Mouse (Mus musculus) neural tube, embryonic 13.5 days (tissue): ENCODE measurements around the gene Apol6. TPM values are rescaled to one million over a fixed set of nuclear protein-coding genes. Genes with fewer than 3 reads are reported as not detected.

ENCODE experiments used
- ATAC-seq: fragments of 200-750 bp; cut with Nextera tagmentation; 2 replicates; pipeline ENCODE4 v1.8.0; 2017; ENCODE audit warnings: low read depth, mild to moderate bottlenecking, moderate TSS enrichment, moderate library complexity
- H3K27ac ChIP-seq: fragments of 300-500 bp; sonication (generic); replicated peaks from 2 replicates; pipeline ENCODE4 v1.5.1; 2015; ENCODE audit warnings: moderate library complexity, mild to moderate bottlenecking, inconsistent platforms
- H3K27me3 ChIP-seq: fragments of 300-500 bp; sonication (generic); 2 replicates; pipeline ENCODE4 v1.6.1; 2015; ENCODE audit warnings: mild to moderate bottlenecking, inconsistent platforms
- H3K36me3 ChIP-seq: fragments of 300-500 bp; sonication (generic); 2 replicates; pipeline ENCODE4 v1.6.1; 2015; ENCODE audit warnings: mild to moderate bottlenecking, inconsistent platforms
- H3K4me1 ChIP-seq: fragments of 300-500 bp; sonication (generic); replicated peaks from 2 replicates; pipeline ENCODE4 v1.6.1; 2015; ENCODE audit warnings: inconsistent platforms
- H3K4me2 ChIP-seq: fragments of 300-500 bp; sonication (generic); 2 replicates; pipeline ENCODE4 v1.6.1; 2015; ENCODE audit warnings: inconsistent platforms, mild to moderate bottlenecking, moderate library complexity
- H3K4me3 ChIP-seq: fragments of 300-500 bp; sonication (generic); 2 replicates; pipeline ENCODE4 v1.5.1; 2015; ENCODE audit warnings: mild to moderate bottlenecking, inconsistent platforms
- H3K9ac ChIP-seq: fragments of 300-500 bp; sonication (generic); 2 replicates; pipeline ENCODE4 v1.6.1; 2015; ENCODE audit warnings: moderate library complexity, mild to moderate bottlenecking, inconsistent platforms
- H3K9me3 ChIP-seq: fragments of 300-500 bp; sonication (generic); 2 replicates; pipeline ENCODE4 v1.6.1; 2016; ENCODE audit warnings: inconsistent platforms
- WGBS: fragments of 180-500 bp; shearing (Covaris S2); methylation state at CpG from one replicate; pipeline ENCODE4 v1.1.7; 2015; 5-methylcytosine and 5-hydroxymethylcytosine counted together
- polyA plus RNA-seq: library from polyadenylated mRNA; unstranded; fragments of >200 nt; fragmentation: Nextera tagmentation; extraction: Ambion mirVana; gene quantifications from 2 replicates; pipeline ENCODE4 v1.2.1, GENCODE M21; 2015

Gene Apol6
- polyA plus RNA-seq, 1 experiment from 2014 or later, result not detected

GRCm38 (mm10) chr15:77095216-77095615 is 50.7 kb downstream of the Apol6 start:
- no peak overlapping the region for H3K4me2 ChIP-seq
- no peak overlapping the region for H3K4me3 ChIP-seq
- WGBS, result 98% methylated on average over 1 of the region's 1 CpGs
- no peak for ATAC-seq
- no peak overlapping the region for H3K9ac ChIP-seq
- H3K27me3 ChIP-seq, result no peaks in the 10 kb centered on the region
- H3K27ac ChIP-seq, result no peak overlapping the region
- peaks cover under 1% of the 10 kb centered on the region; the same call in 1 of the 2 replicates for H3K4me1 ChIP-seq
- H3K36me3 ChIP-seq, result peaks cover 76% of the 10 kb centered on the region
- no peaks in the 10 kb centered on the region for H3K9me3 ChIP-seq

DNA sequence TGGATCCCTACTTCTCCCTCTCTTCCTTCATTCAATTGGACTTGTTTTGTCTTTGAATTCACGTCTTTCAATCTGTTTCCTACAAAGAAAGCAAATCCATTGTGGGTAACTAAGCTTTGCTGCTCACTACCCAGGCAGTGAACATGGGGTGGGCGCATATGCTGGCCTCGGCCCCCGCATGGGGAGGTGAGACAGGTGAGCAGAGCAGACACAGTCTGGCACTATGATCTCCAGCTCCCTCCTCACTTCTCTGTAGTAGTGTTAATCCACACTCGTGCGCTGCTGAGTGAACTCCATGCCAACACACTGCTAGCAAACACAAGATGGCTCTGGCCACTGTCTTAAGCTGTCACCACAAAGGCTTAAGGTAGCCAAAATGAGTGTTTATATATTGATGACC is 52.8 kb downstream of the Apol6 start:
- H3K9ac ChIP-seq, result no peak overlapping the region
- H3K4me2 ChIP-seq, result no peak overlapping the region
- H3K36me3 ChIP-seq, result peaks cover 78% of the 10 kb centered on the region
- no peak overlapping the region for H3K4me3 ChIP-seq
- WGBS, result 88% methylated on average over 6 of the region's 6 CpGs
- H3K9me3 ChIP-seq, result no peaks in the 10 kb centered on the region
- no peaks in the 10 kb centered on the region for H3K27me3 ChIP-seq
- no peak for ATAC-seq
- H3K27ac ChIP-seq, result no peak overlapping the region
- H3K4me1 ChIP-seq, result no peaks in the 10 kb centered on the region

DNA sequence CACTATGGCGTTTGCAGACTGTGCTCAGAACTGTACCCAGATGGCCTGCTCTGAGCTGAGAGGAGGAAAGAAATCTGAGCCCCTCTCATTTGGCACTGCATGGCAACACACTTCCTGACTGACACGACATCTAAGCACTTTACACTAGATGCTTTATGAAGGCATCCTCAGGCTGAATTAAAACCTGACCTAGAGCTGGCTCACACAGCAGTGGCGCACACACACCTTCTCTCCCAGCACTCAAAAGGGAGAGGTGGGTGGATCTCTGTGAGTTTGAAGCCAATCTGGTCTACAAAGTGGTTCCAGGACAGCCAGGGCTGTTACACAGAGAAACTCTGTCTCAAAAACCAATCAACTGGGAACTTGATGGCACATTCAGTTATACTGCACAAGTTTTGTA is 55.2 kb downstream of the Apol6 start:
- H3K4me1 ChIP-seq, result peaks cover 8% of the 10 kb centered on the region
- H3K27me3 ChIP-seq, result no peaks in the 10 kb centered on the region
- no peak overlapping the region for H3K9ac ChIP-seq
- no peaks in the 10 kb centered on the region for H3K9me3 ChIP-seq
- no peak overlapping the region for H3K27ac ChIP-seq
- H3K4me3 ChIP-seq, result no peak overlapping the region
- WGBS, result 69% methylated on average over 3 of the region's 3 CpGs
- no peak for ATAC-seq
- H3K36me3 ChIP-seq, result peaks cover 65% of the 10 kb centered on the region
- H3K4me2 ChIP-seq, result no peak overlapping the region

GRCm38 (mm10) chr15:77102685-77103084 is 58.2 kb downstream of the Apol6 start:
- H3K27me3 ChIP-seq, result no peaks in the 10 kb centered on the region
- peaks cover 56% of the 10 kb centered on the region for H3K36me3 ChIP-seq
- H3K27ac ChIP-seq, result no peak overlapping the region
- H3K4me2 ChIP-seq, result no peak overlapping the region
- WGBS, result 67% methylated on average over 5 of the region's 5 CpGs
- no peaks in the 10 kb centered on the region for H3K9me3 ChIP-seq
- no peak for ATAC-seq
- H3K4me1 ChIP-seq, result peaks cover 16% of the 10 kb centered on the region
- H3K4me3 ChIP-seq, result no peak overlapping the region
- H3K9ac ChIP-seq, result no peak overlapping the region

GRCm38 (mm10) chr15:77104349-77105158 is 60.0 kb downstream of the Apol6 start:
- WGBS, result 58% methylated on average over 10 of the region's 10 CpGs
- no peaks in the 10 kb centered on the region for H3K27me3 ChIP-seq
- H3K4me1 ChIP-seq, result peaks cover 16% of the 10 kb centered on the region
- H3K4me2 ChIP-seq, result no peak overlapping the region
- no peak overlapping the region for H3K4me3 ChIP-seq
- H3K36me3 ChIP-seq, result peaks cover 49% of the 10 kb centered on the region
- ATAC-seq, result no peak
- no peak overlapping the region for H3K9ac ChIP-seq
- peak overlapping the region; percentile 20; the same call in 1 of the 2 replicates for H3K27ac ChIP-seq
- no peaks in the 10 kb centered on the region for H3K9me3 ChIP-seq

GRCm38 (mm10) chr15:77105273-77105672 is 60.7 kb downstream of the Apol6 start:
- ATAC-seq, result no peak

More at GRCm38 (mm10) chr15:77105273-77105672, 60.7 kb downstream of the Apol6 start:
- H3K9me3 ChIP-seq, result no peaks in the 10 kb centered on the region
- H3K4me3 ChIP-seq, result no peak overlapping the region
- peaks cover 47% of the 10 kb centered on the region for H3K36me3 ChIP-seq
- peaks cover 16% of the 10 kb centered on the region for H3K4me1 ChIP-seq
- WGBS, result 73% methylated on average over 10 of the region's 10 CpGs
- H3K9ac ChIP-seq, result no peak overlapping the region
- no peak overlapping the region for H3K4me2 ChIP-seq
- H3K27ac ChIP-seq, result no peak overlapping the region
- H3K27me3 ChIP-seq, result no peaks in the 10 kb centered on the region

Other genes with a start within 250 kb of the Apol6 start
- 35.8 and 40.4 TPM in 2 replicates for gene Zfp251, start 173.3 kb upstream of the Apol6 start, polyA plus RNA-seq
- gene Zfp7, start 165.5 kb upstream of the Apol6 start, polyA plus RNA-seq, result 10.5 and 11.4 TPM in 2 replicates
- 0.49 and 0.70 TPM in 2 replicates for gene Gm49527, start 165.4 kb upstream of the Apol6 start, polyA plus RNA-seq
- gene Zfp647, start 119.3 kb upstream of the Apol6 start, polyA plus RNA-seq, result 23.2 and 25.4 TPM in 2 replicates
- 54.8 and 57.8 TPM in 2 replicates for gene 1110038F14Rik, start 96.2 kb upstream of the Apol6 start, polyA plus RNA-seq
- gene Mb, start 5.9 kb downstream of the Apol6 start, polyA plus RNA-seq, result 2.4 and 3.7 TPM in 2 replicates